In genomic region chr10:117844782-117845596, GRCm38 (mm10) we compare ENCODE assay signal across 8 mouse cellular contexts. TPM values are rescaled to one million over a fixed set of nuclear protein-coding genes. Genes with fewer than 3 reads are reported as not detected.
DNase-seq lines count a peak whose midpoint lies in the region; ATAC-seq and TF ChIP-seq lines count a peak whose summit lies in the region.

No protein-coding gene starts in this region.

- peak overlapping the region; percentile 98 for H3K27ac ChIP-seq in forebrain, postnatal 0 days (ENCODE audit: low read depth, low read length)
- H3K27ac ChIP-seq in lung, postnatal 0 days (ENCODE audit: low read length), result peak overlapping the region; percentile 100
- H3K27ac ChIP-seq in thymus, adult 2 months (ENCODE audit: control insufficient read depth, insufficient read depth, low read length), result peak overlapping the region; percentile 93

- H3K9me3 ChIP-seq in G1E (replicated peaks), result no peaks in the 10 kb centered on the region
- no peaks in the 10 kb centered on the region for H3K9me3 ChIP-seq in forebrain, postnatal 0 days (ENCODE audit: low read length)
- H3K9me3 ChIP-seq in lung, postnatal 0 days (ENCODE audit: low read length), result no peaks in the 10 kb centered on the region

- ATAC-seq in G1E (ENCODE audit: extremely low read depth, insufficient number of reproducible peaks, low FRiP score, poor library complexity, severe bottlenecking), result no peak
- ATAC-seq in forebrain, postnatal 0 days, result peak; percentile 21
- peak; percentile 57 for ATAC-seq in lung, postnatal 0 days

- H3K4me2 ChIP-seq in forebrain, postnatal 0 days (ENCODE audit: low read depth), result peak overlapping the region; percentile 51
- H3K4me2 ChIP-seq in lung, postnatal 0 days (replicated peaks; ENCODE audit: low read depth, low read length), result peak overlapping the region; percentile 59

- peak; percentile 59 for DNase-seq in G1E (ENCODE audit: low spot score)
- peak; percentile 47 for DNase-seq in cerebellum, adult 8-10 months
- peak; percentile 67 for DNase-seq in forebrain, postnatal 0 days
- DNase-seq in heart, postnatal 4 days, result peak; percentile 78
- peak; percentile 54 for DNase-seq in layer of hippocampus, adult 9-11 months
- DNase-seq in lung, postnatal 0 days (ENCODE audit: low spot score), result peak; percentile 90
- peak; percentile 53 for DNase-seq in ovary, adult 18-20 months (ENCODE audit: low spot score)
- peak; percentile 73 for DNase-seq in thymus, adult 2 months

- TF ChIP-seq CTCF in G1E (IDR thresholded peaks at IDR 0.05; ENCODE audit: low read depth, low read length), result no peak
- no peak for TF ChIP-seq CTCF in forebrain, postnatal 0 days (IDR thresholded peaks at IDR 0.05; ENCODE audit: low read depth)
- TF ChIP-seq CTCF in lung, postnatal 0 days (IDR thresholded peaks at IDR 0.05), result no peak
- no peak for TF ChIP-seq CTCF in thymus, adult 2 months (IDR thresholded peaks at IDR 0.05; ENCODE audit: borderline replicate concordance, control insufficient read depth, extremely low read depth, insufficient read depth, low read length, poor library complexity)

- H3K27me3 ChIP-seq in G1E (ENCODE audit: insufficient read depth, low read length), result peaks cover 18% of the 10 kb centered on the region
- no peaks in the 10 kb centered on the region for H3K27me3 ChIP-seq in forebrain, postnatal 0 days (ENCODE audit: insufficient read depth, low read length)
- no peaks in the 10 kb centered on the region for H3K27me3 ChIP-seq in lung, postnatal 0 days (replicated peaks; ENCODE audit: insufficient read depth, low read length)
- H3K27me3 ChIP-seq in thymus, adult 2 months (ENCODE audit: control insufficient read depth, insufficient read depth, low read length), result no peaks in the 10 kb centered on the region

- WGBS in forebrain, postnatal 0 days, result 1% methylated on average over 52 of the region's 52 CpGs
- under 1% methylated on average over 28 of the region's 52 CpGs for WGBS in lung, postnatal 0 days
- under 1% methylated on average over 52 of the region's 52 CpGs for WGBS in thymus, adult 2 months

- no peak for TF ChIP-seq EP300 in lung, postnatal 0 days (IDR thresholded peaks at IDR 0.05)

- no peak for TF ChIP-seq POLR2A in thymus, adult 2 months (IDR thresholded peaks at IDR 0.05; ENCODE audit: control insufficient read depth, extremely low read depth, insufficient read depth, low read length, poor library complexity)

- H3K36me3 ChIP-seq in G1E (replicated peaks), result peaks cover 4% of the 10 kb centered on the region
- H3K36me3 ChIP-seq in forebrain, postnatal 0 days (ENCODE audit: insufficient read depth), result no peaks in the 10 kb centered on the region
- H3K36me3 ChIP-seq in lung, postnatal 0 days (ENCODE audit: insufficient read depth, low read length), result no peaks in the 10 kb centered on the region
- H3K36me3 ChIP-seq in thymus, adult 2 months (ENCODE audit: control insufficient read depth, insufficient read depth, low read length), result no peaks in the 10 kb centered on the region

- peak overlapping the region; percentile 87 for H3K9ac ChIP-seq in forebrain, postnatal 0 days
- H3K9ac ChIP-seq in lung, postnatal 0 days (replicated peaks; ENCODE audit: low read depth), result peak overlapping the region; percentile 99

- H3K4me3 ChIP-seq in G1E (ENCODE audit: low read depth, low read length), result peak overlapping the region; percentile 89
- H3K4me3 ChIP-seq in forebrain, postnatal 0 days (ENCODE audit: low read depth, low read length), result peak overlapping the region; percentile 96
- peak overlapping the region; percentile 100 for H3K4me3 ChIP-seq in lung, postnatal 0 days (ENCODE audit: low read depth, low read length)
- peak overlapping the region; percentile 99 for H3K4me3 ChIP-seq in thymus, adult 2 months (ENCODE audit: control insufficient read depth, insufficient read depth, low read length)

- H3K4me1 ChIP-seq in G1E (ENCODE audit: insufficient read depth, low read depth, low read length), result peaks cover 16% of the 10 kb centered on the region
- H3K4me1 ChIP-seq in forebrain, postnatal 0 days (ENCODE audit: insufficient read depth), result peaks cover 10% of the 10 kb centered on the region
- peaks cover 14% of the 10 kb centered on the region for H3K4me1 ChIP-seq in lung, postnatal 0 days (ENCODE audit: insufficient read depth, low read depth, low read length)
- peaks cover 10% of the 10 kb centered on the region for H3K4me1 ChIP-seq in thymus, adult 2 months (replicated peaks; ENCODE audit: control insufficient read depth, insufficient read depth, low read length)

RNA-seq across cellular contexts. Expression of gene Rap1b, which starts 0.8 kb away (rescaled TPM):
- total RNA-seq in G1E (2014; fragmentation: Nextera tagmentation) (112 and 121 TPM in 2 replicates), G1E (2017) (64.2 and 73.1 TPM in 2 replicates)
- polyA plus RNA-seq in G1E (2012), result 23.4 and 25.8 TPM in 2 replicates
- total RNA-seq in forebrain, postnatal 0 days (2014; rRNA removed), result 65.2 and 66.3 TPM in 2 replicates
- polyA plus RNA-seq in forebrain, postnatal 0 days (2015; fragmentation: Nextera tagmentation; extraction: Ambion mirVana), result 126 and 148 TPM in 2 replicates
- 100 to 1,000 TPM; 101 to 103 TPM for total RNA-seq in heart, postnatal 4 days (2021)
- 268 and 290 TPM in 2 replicates for polyA plus RNA-seq in lung, postnatal 0 days (2015; fragmentation: Nextera tagmentation; extraction: Ambion mirVana)
- polyA plus RNA-seq in thymus, adult 2 months (2012; rRNA removed), result 59.8 and 60.9 TPM in 2 replicates

RNA-seq across cellular contexts. Expression of gene Nup107, which starts 52.5 kb away (rescaled TPM):
- 81.8 and 130 TPM in 2 replicates for total RNA-seq in G1E (2014; fragmentation: Nextera tagmentation)
- 131 and 144 TPM in 2 replicates for total RNA-seq in G1E (2017)
- 58.0 and 59.9 TPM in 2 replicates for polyA plus RNA-seq in G1E (2012)
- total RNA-seq in forebrain, postnatal 0 days (2014; rRNA removed), result 28.0 and 38.8 TPM in 2 replicates
- 22.0 and 27.1 TPM in 2 replicates for polyA plus RNA-seq in forebrain, postnatal 0 days (2015; fragmentation: Nextera tagmentation; extraction: Ambion mirVana)
- total RNA-seq in heart, postnatal 4 days (2021), result 10 to 100 TPM; 23.6 to 26.3 TPM
- 15.2 and 17.3 TPM in 2 replicates for polyA plus RNA-seq in lung, postnatal 0 days (2015; fragmentation: Nextera tagmentation; extraction: Ambion mirVana)
- polyA plus RNA-seq in thymus, adult 2 months (2012; rRNA removed), result 21.4 and 26.1 TPM in 2 replicates
